Mouse (Mus musculus) embryonic facial prominence, embryonic 14.5 days (tissue): Measurements from ENCODE around the gene Vmp1. TPM values are rescaled to one million over a fixed set of nuclear protein-coding genes. Genes with fewer than 3 reads are reported as not detected.

ENCODE experiments used
- ATAC-seq: fragments of 200-750 bp; cut with Nextera tagmentation; 2 replicates; pipeline ENCODE4 v1.8.0; 2017; ENCODE audit warnings: low read depth, moderate number of reproducible peaks, moderate TSS enrichment
- DNase-seq: peaks from one replicate; pipeline ENCODE4 v3.0.0-alpha.2; 2015; ENCODE audit warnings: low spot score
- H3K27ac ChIP-seq: fragments of 300-500 bp; sonication (generic); replicated peaks from 2 replicates; pipeline ENCODE4 v1.5.1; 2014; ENCODE audit warnings: low read depth, mild to moderate bottlenecking, low read length, moderate library complexity
- H3K27me3 ChIP-seq: fragments of 300-500 bp; sonication (generic); replicated peaks from 2 replicates; pipeline ENCODE4 v1.6.1; 2014; ENCODE audit warnings: low read length; ENCODE audit not compliant: control insufficient read depth, insufficient read depth
- H3K36me3 ChIP-seq: fragments of 300-500 bp; sonication (generic); 2 replicates; pipeline ENCODE4 v1.6.1; 2014; ENCODE audit warnings: low read length, mixed read lengths; ENCODE audit not compliant: control insufficient read depth, insufficient read depth
- H3K4me1 ChIP-seq: fragments of 300-500 bp; sonication (generic); 2 replicates; pipeline ENCODE4 v1.6.1; 2014; ENCODE audit warnings: antibody characterized with exemption, low read length; ENCODE audit not compliant: control insufficient read depth, insufficient read depth
- H3K4me2 ChIP-seq: fragments of 300-500 bp; sonication (generic); 2 replicates; pipeline ENCODE4 v1.6.1; 2014; ENCODE audit warnings: low read depth, mild to moderate bottlenecking, low read length, moderate library complexity, mixed read lengths
- H3K4me3 ChIP-seq: fragments of 300-500 bp; sonication (generic); 2 replicates; pipeline ENCODE4 v1.5.1; 2014; ENCODE audit warnings: low read depth, mild to moderate bottlenecking, low read length
- H3K9ac ChIP-seq: fragments of 300-500 bp; sonication (generic); 2 replicates; pipeline ENCODE4 v1.6.1; 2014; ENCODE audit warnings: low read depth, mild to moderate bottlenecking, low read length, moderate library complexity, mixed read lengths
- H3K9me3 ChIP-seq: fragments of 300-500 bp; sonication (generic); 2 replicates; pipeline ENCODE4 v1.6.1; 2016; ENCODE audit warnings: low read length; ENCODE audit not compliant: control insufficient read depth
- WGBS: fragments of 180-500 bp; shearing (Covaris S2); extraction: QIAGEN DNeasy Blood & Tissue Kit; methylation state at CpG from one replicate; pipeline ENCODE4 v1.1.7; 2014; 5-methylcytosine and 5-hydroxymethylcytosine counted together
- polyA plus RNA-seq: library from polyadenylated mRNA; unstranded; fragments of >200 nt; fragmentation: Nextera tagmentation; extraction: Ambion mirVana; gene quantifications from 2 replicates; pipeline ENCODE4 v1.2.1, GENCODE M21; 2014

Vmp1 gene
- polyA plus RNA-seq, 1 experiment from 2014 or later: 86.6 TPM

DNA sequence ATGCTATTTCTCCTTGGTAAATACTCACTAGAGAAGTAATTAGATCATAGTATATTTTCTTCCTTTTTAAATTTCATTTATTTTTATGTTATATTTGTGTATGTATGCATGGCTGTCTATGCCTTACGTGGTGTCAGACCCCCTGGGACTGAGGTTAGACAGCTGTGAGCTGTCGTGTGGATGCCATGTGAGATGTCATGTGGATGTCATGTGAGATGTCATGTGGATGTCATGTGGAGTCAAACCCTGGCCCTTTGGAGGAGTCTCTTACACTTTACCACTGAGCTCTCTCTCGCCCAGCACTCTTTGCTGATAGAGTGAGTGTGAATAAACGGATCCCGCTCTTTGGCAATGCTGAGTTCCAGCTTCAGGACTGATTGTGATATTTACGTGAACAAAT, 130.1 kb downstream of the Vmp1 start:
- DNase-seq: no peak
- WGBS: 87% methylated on average over 6 of the region's 6 CpGs
- H3K36me3 ChIP-seq: peaks cover 33% of the 10 kb centered on the region
- H3K9ac ChIP-seq: no peak overlapping the region
- no peak overlapping the region for H3K4me2 ChIP-seq
- H3K4me3 ChIP-seq: no peak overlapping the region
- H3K9me3 ChIP-seq: no peaks in the 10 kb centered on the region
- H3K4me1 ChIP-seq: no peaks in the 10 kb centered on the region
- no peak overlapping the region for H3K27ac ChIP-seq
- H3K27me3 ChIP-seq: no peaks in the 10 kb centered on the region
- no peak for ATAC-seq

DNA sequence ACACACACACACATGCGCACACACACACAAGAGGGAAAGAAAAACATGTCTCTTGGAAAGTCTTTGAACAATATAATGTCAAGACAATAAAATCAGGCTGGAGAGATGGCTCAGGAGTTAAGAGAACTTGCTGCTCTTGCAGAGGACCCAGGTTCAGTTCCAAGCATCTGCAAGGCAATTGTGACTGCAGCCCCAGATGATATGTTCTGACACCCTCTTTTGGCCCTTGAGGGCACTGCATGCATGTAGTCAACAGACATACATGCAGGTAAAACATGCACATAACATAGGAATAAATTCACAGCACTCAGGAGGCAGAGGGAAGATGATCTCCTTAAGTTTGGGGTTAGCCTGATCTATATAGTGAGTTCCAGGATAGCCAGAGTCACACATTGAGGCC, 136.2 kb downstream of the Vmp1 start:
- no peak for DNase-seq
- 96% methylated on average over 1 of the region's 1 CpGs for WGBS
- H3K4me1 ChIP-seq: peaks cover 15% of the 10 kb centered on the region

DNA sequence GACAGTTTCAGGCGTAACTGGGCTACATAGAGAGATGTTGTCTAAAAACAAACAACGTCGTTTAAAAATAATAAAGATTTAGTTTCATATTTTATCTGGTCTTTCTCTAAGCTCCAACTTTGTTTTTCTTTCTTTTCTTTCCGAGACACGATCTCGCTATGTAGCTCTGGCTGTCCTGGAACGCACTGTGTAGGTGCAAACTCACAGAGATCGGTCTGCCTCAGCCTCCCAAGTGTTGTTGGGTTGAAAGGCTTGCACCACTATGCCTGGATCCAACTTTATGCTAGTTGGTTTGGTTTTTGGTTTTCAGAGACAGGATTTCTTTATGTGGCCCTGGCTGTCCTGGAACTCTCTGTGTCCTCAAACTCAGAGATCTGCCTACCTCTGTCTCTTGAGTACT, 138.1 kb downstream of the Vmp1 start:
- Histone ChIP-seq H3K4me1 (peaks cover 19% of the 10 kb centered on the region), H3K4me3 (peak overlapping the region; percentile 92), H3K9me3 (no peaks in the 10 kb centered on the region), H3K4me2 (peak overlapping the region; percentile 81), H3K27me3 (no peaks in the 10 kb centered on the region), H3K27ac (peak overlapping the region; percentile 89; the same call in 1 of the 2 replicates), H3K36me3 (peaks cover 12% of the 10 kb centered on the region), H3K9ac (peak overlapping the region; percentile 95)
- WGBS: 78% methylated on average over 8 of the region's 8 CpGs
- ATAC-seq (no peak), DNase-seq (no peak)

More for the DNA sequence above, 136.2 kb downstream of the Vmp1 start:
- Histone ChIP-seq H3K36me3 (peaks cover 12% of the 10 kb centered on the region; the same call in 1 of the 2 replicates), H3K4me2 (no peak overlapping the region), H3K27me3 (no peaks in the 10 kb centered on the region), H3K4me3 (no peak overlapping the region), H3K27ac (no peak overlapping the region), H3K9me3 (no peaks in the 10 kb centered on the region), H3K9ac (no peak overlapping the region)
- no peak for ATAC-seq

DNA sequence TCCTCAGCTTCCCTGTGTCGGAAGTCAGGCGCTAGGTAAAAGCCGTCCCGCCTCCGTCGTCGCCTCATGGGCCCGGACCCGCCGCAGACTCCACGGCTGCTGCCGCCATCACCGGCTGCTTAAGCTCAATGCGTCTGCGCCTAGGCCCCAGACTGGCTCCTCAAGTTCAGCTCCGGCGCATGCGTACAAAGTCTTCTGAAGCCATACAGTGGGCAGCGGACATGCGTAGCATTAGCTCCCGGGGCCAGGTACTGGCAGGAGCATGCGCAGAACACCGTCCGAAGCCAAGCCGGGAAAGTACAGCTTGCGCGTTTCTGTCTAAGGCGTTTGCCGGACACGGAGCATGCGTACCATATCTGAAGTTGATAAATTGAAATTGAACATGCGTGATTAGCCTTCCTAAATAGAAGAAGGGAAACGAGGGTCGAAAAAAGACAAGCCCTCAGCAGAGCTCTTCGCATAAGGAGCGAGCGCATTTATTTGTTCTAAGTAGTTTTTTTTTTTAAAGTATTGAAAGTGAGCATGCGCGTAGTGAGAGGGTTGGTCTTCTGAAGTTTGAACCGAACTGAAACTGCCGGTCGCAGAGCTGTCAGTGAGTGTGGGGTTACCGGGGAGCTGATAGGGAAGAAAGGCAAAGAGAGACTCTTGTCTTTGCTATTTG, 138.9 kb downstream of the Vmp1 start, which contains the start of the genes Rps6kb1 and Tubd1:
TSS of gene Rps6kb1 (minus strand) at position 167 of the 661 bp plus-strand sequence.
TSS of gene Tubd1 (plus strand) at position 353 of the 661 bp plus-strand sequence.
- DNase-seq: peak; percentile 100
- under 1% methylated on average over 43 of the region's 43 CpGs for WGBS
- peak; percentile 98 for ATAC-seq
- peaks cover 5% of the 10 kb centered on the region; the same call in 1 of the 2 replicates for H3K36me3 ChIP-seq
- H3K4me2 ChIP-seq: peak within 1 kb of the TSS; percentile 81
- peak within 1 kb of the TSS; percentile 95 for H3K9ac ChIP-seq
- H3K27me3 ChIP-seq: no peaks in the 10 kb centered on the region
- peak within 1 kb of the TSS; percentile 92 for H3K4me3 ChIP-seq
- H3K4me1 ChIP-seq: peaks cover 19% of the 10 kb centered on the region
- peak within 1 kb of the TSS; percentile 89 for H3K27ac ChIP-seq
- no peaks in the 10 kb centered on the region for H3K9me3 ChIP-seq

DNA sequence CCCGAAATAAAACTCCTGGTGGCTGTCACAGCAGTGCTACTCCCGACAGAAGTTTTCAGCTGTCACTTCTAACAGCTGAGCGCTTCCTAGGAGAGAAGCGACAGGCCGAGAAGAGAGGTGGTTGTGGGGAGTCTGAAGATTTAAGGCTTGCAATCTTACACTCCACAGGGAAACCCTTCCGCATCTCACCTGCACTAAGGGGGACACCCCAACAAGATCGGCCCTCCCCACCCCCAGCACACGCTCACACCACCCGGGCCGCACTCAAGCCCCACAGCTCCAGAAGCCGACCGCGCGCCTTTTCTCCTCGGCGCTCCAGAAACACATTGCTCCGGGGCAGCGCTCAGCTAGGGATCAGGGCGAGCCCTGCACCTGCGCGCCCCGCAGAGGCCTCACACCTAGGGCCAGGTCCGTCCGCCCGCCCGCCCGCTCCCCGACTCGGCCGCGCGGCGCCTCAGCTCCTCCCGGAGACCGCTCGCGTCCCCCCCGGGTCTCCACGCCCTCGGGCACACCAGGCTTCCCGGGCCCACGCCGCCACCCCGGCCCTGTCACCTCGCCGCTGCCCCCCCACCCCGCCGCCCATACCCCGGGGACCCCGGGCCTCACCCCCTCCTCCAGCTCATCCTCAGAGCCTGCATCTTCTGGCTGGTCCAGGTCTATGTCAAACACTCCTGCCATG, 139.5 kb downstream of the Vmp1 start:
- H3K9me3 ChIP-seq: no peaks in the 10 kb centered on the region
- H3K36me3 ChIP-seq: no peaks in the 10 kb centered on the region; the same call in 1 of the 2 replicates
- peak overlapping the region; percentile 89 for H3K27ac ChIP-seq
- DNase-seq (peak; percentile 68), ATAC-seq (peak; percentile 51)
- peak overlapping the region; percentile 95 for H3K9ac ChIP-seq
- WGBS: under 1% methylated on average over 15 of the region's 50 CpGs
- no peaks in the 10 kb centered on the region for H3K27me3 ChIP-seq
- peaks cover 19% of the 10 kb centered on the region for H3K4me1 ChIP-seq
- peak overlapping the region; percentile 92 for H3K4me3 ChIP-seq
- H3K4me2 ChIP-seq: peak overlapping the region; percentile 81

DNA sequence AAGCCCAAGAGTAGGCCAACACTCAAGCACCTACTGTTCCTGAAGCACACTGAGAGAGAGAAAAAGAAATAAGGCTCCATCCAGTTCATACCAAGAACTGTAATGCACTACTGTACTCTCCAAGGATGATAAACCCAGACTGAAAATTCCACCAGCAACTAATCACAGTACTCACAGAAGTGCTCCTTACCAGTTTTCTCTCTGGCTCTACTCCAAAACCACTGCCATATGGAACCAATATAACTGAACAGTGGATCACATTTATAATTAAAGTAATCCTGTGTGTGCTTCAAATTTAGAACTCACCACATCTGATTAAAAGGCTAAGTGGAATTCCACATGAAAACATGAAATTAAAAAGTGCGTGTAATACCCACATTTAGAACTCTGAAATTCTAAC, 140.8 kb downstream of the Vmp1 start:
- H3K4me3 ChIP-seq: peak overlapping the region; percentile 92

DNA sequence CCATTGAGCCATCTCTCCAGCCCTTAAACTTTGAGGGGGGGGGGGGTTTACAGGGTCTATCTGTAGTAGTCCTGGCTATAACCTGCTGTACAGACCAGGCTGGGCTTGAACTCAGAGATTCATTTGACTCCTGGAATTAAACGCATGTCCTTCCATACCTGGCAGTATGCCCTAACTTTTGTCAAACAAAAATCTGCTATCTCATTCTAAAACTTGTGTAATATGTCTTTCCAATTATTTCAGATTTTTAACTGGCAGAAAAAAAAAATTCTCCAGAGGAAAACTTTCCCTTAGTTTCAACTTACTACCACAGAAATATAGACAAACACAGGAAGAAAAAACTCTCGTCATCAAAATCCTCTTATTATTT, 143.2 kb downstream of the Vmp1 start:
- Histone ChIP-seq H3K4me3 (no peak overlapping the region), H3K27me3 (no peaks in the 10 kb centered on the region), H3K36me3 (no peaks in the 10 kb centered on the region; the same call in 1 of the 2 replicates), H3K9ac (no peak overlapping the region), H3K9me3 (no peaks in the 10 kb centered on the region), H3K27ac (no peak overlapping the region), H3K4me1 (peaks cover 15% of the 10 kb centered on the region), H3K4me2 (no peak overlapping the region)
- WGBS: 87% methylated on average over 2 of the region's 2 CpGs
- ATAC-seq: no peak
- DNase-seq: no peak

More for the DNA sequence above, 140.8 kb downstream of the Vmp1 start:
- peaks cover 19% of the 10 kb centered on the region for H3K4me1 ChIP-seq
- peak overlapping the region; percentile 37; the same call in 1 of the 2 replicates for H3K9ac ChIP-seq
- no peaks in the 10 kb centered on the region for H3K27me3 ChIP-seq
- no peaks in the 10 kb centered on the region for H3K9me3 ChIP-seq
- peak overlapping the region; percentile 81 for H3K4me2 ChIP-seq
- H3K36me3 ChIP-seq: no peaks in the 10 kb centered on the region; the same call in 1 of the 2 replicates
- DNase-seq (peak; percentile 77), ATAC-seq (no peak)
- WGBS: 33% methylated on average over 1 of the region's 1 CpGs
- H3K27ac ChIP-seq: no peak overlapping the region; the same call in 1 of the 2 replicates

DNA sequence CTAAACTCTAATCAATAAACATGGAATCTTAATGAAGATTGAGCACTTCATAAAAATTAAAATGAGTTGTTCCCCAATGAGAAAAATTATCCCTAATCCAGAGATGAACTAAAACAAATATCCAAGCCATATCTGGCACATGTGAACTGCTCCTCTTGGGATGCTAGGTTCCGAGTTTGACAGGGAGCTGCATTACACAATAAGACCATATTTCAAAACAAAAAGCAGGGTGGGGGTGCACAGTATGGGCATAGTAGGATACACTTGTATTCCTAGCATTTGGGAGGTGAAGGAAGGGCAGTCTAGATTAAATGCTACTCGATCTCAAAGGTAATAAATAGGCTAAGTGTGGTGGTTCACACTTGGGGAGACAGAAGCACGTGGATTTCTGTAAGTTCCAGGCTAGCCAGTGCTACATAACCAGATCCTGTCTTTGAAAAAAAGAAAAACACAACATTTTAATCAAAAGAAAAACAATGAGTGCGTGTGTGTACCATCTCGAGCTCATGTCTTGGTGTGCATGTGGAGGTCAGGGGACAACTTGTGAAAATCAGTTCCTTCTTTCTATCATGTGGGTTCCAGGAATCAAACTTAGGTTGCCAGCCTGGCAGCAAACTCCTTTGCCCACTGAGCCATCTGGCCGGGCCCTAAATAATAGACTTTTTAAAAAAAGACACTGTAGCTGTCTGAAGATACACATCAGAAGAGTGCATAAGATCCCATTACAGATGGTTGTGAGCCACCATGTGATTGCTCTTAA, 143.7 kb downstream of the Vmp1 start:
- H3K4me3 ChIP-seq: no peak overlapping the region
- H3K4me2 ChIP-seq: no peak overlapping the region
- no peak overlapping the region for H3K27ac ChIP-seq
- no peaks in the 10 kb centered on the region for H3K27me3 ChIP-seq
- H3K36me3 ChIP-seq: no peaks in the 10 kb centered on the region; the same call in 1 of the 2 replicates
- ATAC-seq: no peak
- no peaks in the 10 kb centered on the region for H3K9me3 ChIP-seq
- DNase-seq: no peak
- no peak overlapping the region for H3K9ac ChIP-seq
- WGBS: 87% methylated on average over 6 of the region's 6 CpGs
- H3K4me1 ChIP-seq: peaks cover 13% of the 10 kb centered on the region
